Comparison of ENCODE assay signal across 8 mouse cellular contexts in genomic region chr3:61364978-61365778, GRCm38 (mm10). TPM values are rescaled to one million over a fixed set of nuclear protein-coding genes. Genes with fewer than 3 reads are reported as not detected.
DNase-seq lines count a peak whose midpoint lies in the region; ATAC-seq lines count a peak whose summit lies in the region.

No protein-coding gene starts in this region.

- H3K9ac ChIP-seq in intestine, embryonic 16.5 days (ENCODE audit: low read depth, low read length) = peak overlapping the region; percentile 88
- peak overlapping the region; percentile 92 for H3K9ac ChIP-seq in midbrain, embryonic 11.5 days (ENCODE audit: low read length)

- H3K4me3 ChIP-seq in intestine, embryonic 16.5 days (ENCODE audit: low read length) = peak overlapping the region; percentile 92
- H3K4me3 ChIP-seq in limb, embryonic 10.5 days = peak overlapping the region; percentile 77
- peak overlapping the region; percentile 82 for H3K4me3 ChIP-seq in midbrain, embryonic 11.5 days (ENCODE audit: low read depth, low read length)

- H3K9me3 ChIP-seq in intestine, embryonic 16.5 days (ENCODE audit: control insufficient read depth, low read length) = no peaks in the 10 kb centered on the region
- H3K9me3 ChIP-seq in limb, embryonic 10.5 days (replicated peaks) = no peaks in the 10 kb centered on the region
- H3K9me3 ChIP-seq in midbrain, embryonic 11.5 days (ENCODE audit: control insufficient read depth, low read length) = no peaks in the 10 kb centered on the region

- under 1% methylated on average over 68 of the region's 68 CpGs for WGBS in intestine, embryonic 16.5 days
- WGBS in limb, embryonic 10.5 days = under 1% methylated on average over 68 of the region's 68 CpGs
- WGBS in midbrain, embryonic 11.5 days = under 1% methylated on average over 68 of the region's 68 CpGs

- H3K4me2 ChIP-seq in intestine, embryonic 16.5 days (ENCODE audit: low read depth, low read length) = peak overlapping the region; percentile 88
- peak overlapping the region; percentile 72 for H3K4me2 ChIP-seq in midbrain, embryonic 11.5 days

- H3K27me3 ChIP-seq in intestine, embryonic 16.5 days (replicated peaks; ENCODE audit: control insufficient read depth, insufficient read depth, low read length) = no peaks in the 10 kb centered on the region
- H3K27me3 ChIP-seq in limb, embryonic 10.5 days (ENCODE audit: low read depth, poor library complexity, severe bottlenecking) = no peaks in the 10 kb centered on the region
- no peaks in the 10 kb centered on the region for H3K27me3 ChIP-seq in midbrain, embryonic 11.5 days (ENCODE audit: control insufficient read depth, insufficient read depth, low read length)

- H3K36me3 ChIP-seq in intestine, embryonic 16.5 days (ENCODE audit: control insufficient read depth, insufficient read depth, low read length) = peaks cover 3% of the 10 kb centered on the region; the same call in 1 of the 2 replicates
- no peaks in the 10 kb centered on the region for H3K36me3 ChIP-seq in limb, embryonic 10.5 days
- no peaks in the 10 kb centered on the region for H3K36me3 ChIP-seq in midbrain, embryonic 11.5 days (ENCODE audit: control insufficient read depth, insufficient read depth, low read length)

- peak; percentile 46 for DNase-seq in adrenal gland, adult 18-20 months (ENCODE audit: low spot score in 2 of 2)
- peak; percentile 61 for DNase-seq in embryo, embryonic 10 days (ENCODE audit: low spot score)
- peak; percentile 11 for DNase-seq in gastrocnemius, postnatal 25 days
- DNase-seq in limb, embryonic 10.5 days (ENCODE audit: low spot score) = peak; percentile 67
- DNase-seq in midbrain, embryonic 11.5 days (ENCODE audit: low spot score, missing footprints) = peak; percentile 94
- DNase-seq in right cerebral cortex, postnatal 4 days = peak; percentile 42
- no peak for DNase-seq in MN1 (ENCODE audit: low spot score)

- peak; percentile 15 for ATAC-seq in intestine, embryonic 16.5 days
- ATAC-seq in midbrain, embryonic 11.5 days (ENCODE audit: low FRiP score) = no peak

- H3K27ac ChIP-seq in intestine, embryonic 16.5 days (ENCODE audit: low read length) = peak overlapping the region; percentile 86
- peak overlapping the region; percentile 90 for H3K27ac ChIP-seq in limb, embryonic 10.5 days
- peak overlapping the region; percentile 76 for H3K27ac ChIP-seq in midbrain, embryonic 11.5 days (ENCODE audit: low read depth, low read length)

- peaks cover 12% of the 10 kb centered on the region for H3K4me1 ChIP-seq in intestine, embryonic 16.5 days (ENCODE audit: control insufficient read depth, insufficient read depth, low read length)
- H3K4me1 ChIP-seq in limb, embryonic 10.5 days = peaks cover 16% of the 10 kb centered on the region
- peaks cover 8% of the 10 kb centered on the region; the same call in 1 of the 2 replicates for H3K4me1 ChIP-seq in midbrain, embryonic 11.5 days (ENCODE audit: control insufficient read depth, insufficient read depth, low read length)

RNA-seq across cellular contexts. Expression of gene B430305J03Rik, which starts 0.6 kb away (rescaled TPM):
- total RNA-seq in adrenal gland, adult 18-20 months (2021) = under 1 TPM; 0.10 to 0.13 TPM
- under 1 TPM; 0.08 TPM for total RNA-seq in gastrocnemius, postnatal 25 days (2021)
- polyA plus RNA-seq in intestine, embryonic 16.5 days (2015; fragmentation: Nextera tagmentation; extraction: Ambion mirVana) = not detected in 2 replicates
- not detected in 2 replicates for polyA plus RNA-seq in limb, embryonic 10.5 days (2016; fragmentation: Nextera tagmentation; extraction: Ambion mirVana)
- polyA plus RNA-seq in midbrain, embryonic 11.5 days (2014; fragmentation: Nextera tagmentation; extraction: Ambion mirVana) = not detected in 2 replicates

RNA-seq across cellular contexts. Expression of gene Rap2b, which starts 3.7 kb away (rescaled TPM):
- 1 to 10 TPM; 3.0 to 3.6 TPM for total RNA-seq in adrenal gland, adult 18-20 months (2021)
- 1 to 10 TPM; 1.6 to 2.4 TPM for total RNA-seq in gastrocnemius, postnatal 25 days (2021)
- 4.5 and 4.9 TPM in 2 replicates for polyA plus RNA-seq in intestine, embryonic 16.5 days (2015; fragmentation: Nextera tagmentation; extraction: Ambion mirVana)
- polyA plus RNA-seq in limb, embryonic 10.5 days (2016; fragmentation: Nextera tagmentation; extraction: Ambion mirVana) = 7.4 and 8.5 TPM in 2 replicates
- 12.7 and 12.8 TPM in 2 replicates for polyA plus RNA-seq in midbrain, embryonic 11.5 days (2014; fragmentation: Nextera tagmentation; extraction: Ambion mirVana)
